8 mouse cellular contexts compared by ENCODE assay signal in genomic region chr1:151570981-151571837, GRCm38 (mm10). TPM values are rescaled to one million over a fixed set of nuclear protein-coding genes. Genes with fewer than 3 reads are reported as not detected.
DNase-seq lines count a peak whose midpoint lies in the region; ATAC-seq and TF ChIP-seq lines count a peak whose summit lies in the region.

Fam129a (plus strand) TSS chr1:151571186.

- H3K4me1 ChIP-seq in embryonic facial prominence, embryonic 13.5 days, result peaks cover 23% of the 10 kb centered on the region
- peaks cover 17% of the 10 kb centered on the region for H3K4me1 ChIP-seq in heart, embryonic 10.5 days
- H3K4me1 ChIP-seq in lung, adult 2 months (ENCODE audit: control insufficient read depth, insufficient read depth, low read length), result no peaks in the 10 kb centered on the region
- H3K4me1 ChIP-seq in neural tube, embryonic 12.5 days, result peaks cover 10% of the 10 kb centered on the region

- peaks cover 32% of the 10 kb centered on the region for H3K27me3 ChIP-seq in embryonic facial prominence, embryonic 13.5 days
- H3K27me3 ChIP-seq in heart, embryonic 10.5 days (ENCODE audit: insufficient read depth, poor library complexity, severe bottlenecking), result peaks cover 31% of the 10 kb centered on the region
- peaks cover 34% of the 10 kb centered on the region for H3K27me3 ChIP-seq in neural tube, embryonic 12.5 days (replicated peaks)

- DNase-seq in left cerebral cortex, adult 18-20 months (ENCODE audit: low spot score in 2 of 2), result peak; percentile 11 to 12
- DNase-seq in left cerebral cortex, postnatal 14 days (ENCODE audit: low spot score in 2 of 2), result no peak
- DNase-seq in heart, embryonic 10.5 days (ENCODE audit: low spot score), result no peak
- DNase-seq in kidney, adult 8-10 months, result peak; percentile 11 to 39
- peak; percentile 60 for DNase-seq in lung, adult 2 months
- peak; percentile 36 for DNase-seq in thymus, postnatal 14 days

- no peaks in the 10 kb centered on the region for H3K9me3 ChIP-seq in embryonic facial prominence, embryonic 13.5 days
- no peaks in the 10 kb centered on the region for H3K9me3 ChIP-seq in heart, embryonic 10.5 days
- H3K9me3 ChIP-seq in neural tube, embryonic 12.5 days, result no peaks in the 10 kb centered on the region

- ATAC-seq in embryonic facial prominence, embryonic 13.5 days (ENCODE audit: insufficient number of reproducible peaks, insufficient read depth, low FRiP score, low TSS enrichment, low read depth), result peak; percentile 50; the same call in 1 of the 2 replicates
- peak; percentile 56; the same call in 1 of the 2 replicates for ATAC-seq in neural tube, embryonic 12.5 days (ENCODE audit: low FRiP score, low read depth)

- peak; percentile 78; the same call in 1 of the 2 replicates for TF ChIP-seq POLR2A in lung, adult 2 months (IDR thresholded peaks at IDR 0.05; ENCODE audit: borderline replicate concordance, extremely low read depth, low read depth, low read length)

- H3K27ac ChIP-seq in embryonic facial prominence, embryonic 13.5 days, result no peak within 1 kb of the TSS
- peak within 1 kb of the TSS; percentile 84 for H3K27ac ChIP-seq in heart, embryonic 10.5 days
- H3K27ac ChIP-seq in neural tube, embryonic 12.5 days, result no peak within 1 kb of the TSS

- intact Hi-C loops in left cerebral cortex, postnatal 14 days (cut with DNase I), result no loop called here

- H3K4me2 ChIP-seq in embryonic facial prominence, embryonic 13.5 days, result peak within 1 kb of the TSS; percentile 91
- H3K4me2 ChIP-seq in neural tube, embryonic 12.5 days (replicated peaks), result peak within 1 kb of the TSS; percentile 75

- H3K9ac ChIP-seq in embryonic facial prominence, embryonic 13.5 days, result peak within 1 kb of the TSS; percentile 76
- peak within 1 kb of the TSS; percentile 40; the same call in 1 of the 2 replicates for H3K9ac ChIP-seq in neural tube, embryonic 12.5 days

- H3K4me3 ChIP-seq in embryonic facial prominence, embryonic 13.5 days, result peak within 1 kb of the TSS; percentile 57
- H3K4me3 ChIP-seq in heart, embryonic 10.5 days, result peak within 1 kb of the TSS; percentile 73
- peak within 1 kb of the TSS; percentile 87 for H3K4me3 ChIP-seq in lung, adult 2 months (replicated peaks; ENCODE audit: extremely low read depth, low read depth, low read length)
- peak within 1 kb of the TSS; percentile 36 for H3K4me3 ChIP-seq in neural tube, embryonic 12.5 days

- no peak for TF ChIP-seq CTCF in lung, adult 2 months (IDR thresholded peaks at IDR 0.05; ENCODE audit: insufficient read depth, low read length)

- 4% methylated on average over 46 of the region's 46 CpGs for WGBS in embryonic facial prominence, embryonic 13.5 days
- WGBS in heart, embryonic 10.5 days, result 3% methylated on average over 46 of the region's 46 CpGs
- WGBS in lung, adult 2 months, result 4% methylated on average over 46 of the region's 46 CpGs
- WGBS in neural tube, embryonic 12.5 days, result 4% methylated on average over 46 of the region's 46 CpGs

- no peaks in the 10 kb centered on the region for H3K36me3 ChIP-seq in embryonic facial prominence, embryonic 13.5 days
- no peaks in the 10 kb centered on the region for H3K36me3 ChIP-seq in heart, embryonic 10.5 days
- H3K36me3 ChIP-seq in neural tube, embryonic 12.5 days, result no peaks in the 10 kb centered on the region

RNA-seq across cellular contexts. Expression of gene Fam129a, which starts in this region (rescaled TPM):
- total RNA-seq in left cerebral cortex, adult 18-20 months (2021), result 1 to 10 TPM; 1.4 to 1.5 TPM
- total RNA-seq in left cerebral cortex, postnatal 14 days (2021), result 1 to 10 TPM; 5.4 to 5.9 TPM
- polyA plus RNA-seq in embryonic facial prominence, embryonic 13.5 days (2015; fragmentation: Nextera tagmentation; extraction: Ambion mirVana), result 6.6 and 7.2 TPM in 2 replicates
- polyA plus RNA-seq in heart, embryonic 10.5 days (2016; fragmentation: Nextera tagmentation; extraction: Ambion mirVana), result 2.0 and 5.6 TPM in 2 replicates
- 14.7 and 22.4 TPM in 2 replicates for polyA plus RNA-seq in lung, adult 2 months (2012; rRNA removed)
- polyA plus RNA-seq in neural tube, embryonic 12.5 days (2016; fragmentation: Nextera tagmentation; extraction: Ambion mirVana), result 3.8 and 4.7 TPM in 2 replicates

Comparison
In these comparisons a context has a peak if more than half of its experiments do, and no peak if none do; other contexts are left out.
1. DNase-seq: peak in left cerebral cortex, adult 18-20 months (2 of 2), kidney, adult 8-10 months (2 of 2), lung, adult 2 months (single experiment) and thymus, postnatal 14 days (single experiment); none in left cerebral cortex, postnatal 14 days (0 of 2) and heart, embryonic 10.5 days (single experiment).
2. H3K4me3 ChIP-seq: peak in every context shown above with its lines; median percentile 87 in lung, adult 2 months; 73 in heart, embryonic 10.5 days; 57 in embryonic facial prominence, embryonic 13.5 days; 36 in neural tube, embryonic 12.5 days.